Mouse (Mus musculus) intestine, embryonic 14.5 days (tissue): ENCODE data around the gene Slc44a2. TPM values are rescaled to one million over a fixed set of nuclear protein-coding genes. Genes with fewer than 3 reads are reported as not detected.

Source experiments
- ATAC-seq: fragments of 200-750 bp; cut with Nextera tagmentation; replicated peaks from 2 replicates; pipeline ENCODE4 v1.8.0; 2017; ENCODE audit warnings: low read depth, moderate number of reproducible peaks, moderate TSS enrichment, moderate library complexity; ENCODE audit not compliant: low FRiP score, low TSS enrichment
- DNase-seq: peaks from one replicate; pipeline ENCODE4 v3.0.0-alpha.2; 2018; ENCODE audit warnings: low spot score
- H3K27ac ChIP-seq: fragments of 300-500 bp; sonication (generic); 2 replicates; pipeline ENCODE4 v1.5.1; 2014; ENCODE audit warnings: low read depth, mild to moderate bottlenecking, control low read depth
- H3K27me3 ChIP-seq: fragments of 300-500 bp; sonication (generic); replicated peaks from 2 replicates; pipeline ENCODE4 v1.6.1; 2014; ENCODE audit warnings: low read length, control low read depth; ENCODE audit not compliant: control insufficient read depth, insufficient read depth
- H3K36me3 ChIP-seq: fragments of 300-500 bp; sonication (generic); 2 replicates; pipeline ENCODE4 v1.6.1; 2014; ENCODE audit warnings: low read length, control low read depth; ENCODE audit not compliant: control insufficient read depth, insufficient read depth
- H3K4me1 ChIP-seq: fragments of 300-500 bp; sonication (generic); replicated peaks from 2 replicates; pipeline ENCODE4 v1.6.1; 2014; ENCODE audit warnings: low read length, control low read depth, mixed read lengths; ENCODE audit not compliant: control insufficient read depth, insufficient read depth
- H3K4me2 ChIP-seq: fragments of 300-500 bp; sonication (generic); 2 replicates; pipeline ENCODE4 v1.6.1; 2014; ENCODE audit warnings: low read length
- H3K4me3 ChIP-seq: fragments of 300-500 bp; sonication (generic); 2 replicates; pipeline ENCODE4 v1.5.1; 2014; ENCODE audit warnings: low read depth, low read length, control low read depth, mixed read lengths
- H3K9ac ChIP-seq: fragments of 300-500 bp; sonication (generic); 2 replicates; pipeline ENCODE4 v1.6.1; 2014; ENCODE audit warnings: mild to moderate bottlenecking, low read length
- H3K9me3 ChIP-seq: fragments of 300-500 bp; sonication (generic); 2 replicates; pipeline ENCODE4 v1.6.1; 2016; ENCODE audit warnings: low read length, control low read depth; ENCODE audit not compliant: control insufficient read depth
- WGBS: fragments of 180-500 bp; shearing (Covaris S2); extraction: QIAGEN DNeasy Blood & Tissue Kit; methylation state at CpG from one replicate; pipeline ENCODE4 v1.1.7; 2014; 5-methylcytosine and 5-hydroxymethylcytosine counted together
- polyA plus RNA-seq: library from polyadenylated mRNA; unstranded; fragments of >200 nt; fragmentation: Nextera tagmentation; extraction: Ambion mirVana; gene quantifications from 2 replicates; pipeline ENCODE4 v1.2.1, GENCODE M21; 2014

Gene Slc44a2
- polyA plus RNA-seq, 1 experiment from 2014 or later, result 70.1 TPM

DNA sequence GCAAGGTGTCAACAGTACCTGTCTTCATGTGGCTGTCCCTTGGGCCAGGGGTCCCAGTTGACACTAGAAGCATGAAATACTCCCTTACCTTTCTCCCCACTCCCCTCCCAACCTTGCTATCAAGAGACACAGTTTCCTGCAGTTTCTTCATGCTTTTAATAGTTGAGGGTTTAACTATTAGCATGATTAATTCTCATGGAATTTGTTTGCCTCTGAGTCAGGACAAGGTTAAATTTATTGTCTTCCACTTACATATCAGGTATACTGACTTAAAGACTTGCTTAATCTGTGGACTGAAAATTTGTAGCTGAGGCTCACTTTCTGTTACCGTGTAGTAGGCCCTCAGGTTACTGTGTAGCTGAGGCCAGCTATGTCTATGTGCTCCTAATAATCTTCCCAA, 13.0 kb downstream of the Slc44a2 start:
- Histone ChIP-seq H3K4me2 (no peak overlapping the region), H3K36me3 (no peaks in the 10 kb centered on the region), H3K9ac (no peak overlapping the region), H3K27ac (no peak overlapping the region), H3K9me3 (no peaks in the 10 kb centered on the region), H3K27me3 (no peaks in the 10 kb centered on the region), H3K4me3 (no peak overlapping the region), H3K4me1 (no peaks in the 10 kb centered on the region)
- WGBS, result 82% methylated on average over 1 of the region's 1 CpGs
- no peak for ATAC-seq
- no peak for DNase-seq

DNA sequence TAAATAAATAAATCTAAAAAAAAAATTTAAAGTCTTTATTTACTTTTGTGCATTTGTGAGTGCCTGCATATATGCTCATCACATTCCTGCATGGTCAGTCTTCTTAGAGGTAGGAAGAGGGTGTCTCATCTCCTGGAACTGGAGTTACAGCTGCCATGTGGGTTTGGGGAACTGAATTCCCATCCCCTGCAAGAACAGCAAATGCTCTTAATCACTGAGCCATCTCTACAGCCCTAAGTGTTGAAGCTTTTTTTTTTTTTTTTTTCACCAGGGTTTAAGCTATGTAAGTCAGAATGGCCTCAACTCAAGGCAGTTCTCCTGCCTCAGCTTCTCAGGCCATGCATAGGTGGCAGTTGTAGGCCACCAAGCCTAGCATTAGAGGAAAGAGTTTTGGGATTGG, 14.2 kb downstream of the Slc44a2 start:
- Histone ChIP-seq H3K9me3 (no peaks in the 10 kb centered on the region), H3K4me2 (no peak overlapping the region), H3K4me3 (no peak overlapping the region), H3K27ac (no peak overlapping the region), H3K27me3 (no peaks in the 10 kb centered on the region), H3K9ac (no peak overlapping the region), H3K36me3 (no peaks in the 10 kb centered on the region), H3K4me1 (0 out of 2 replicates have a peak, but pooled peaks cover 3% of the 10 kb centered on the region)
- DNase-seq (no peak), ATAC-seq (no peak)

DNA sequence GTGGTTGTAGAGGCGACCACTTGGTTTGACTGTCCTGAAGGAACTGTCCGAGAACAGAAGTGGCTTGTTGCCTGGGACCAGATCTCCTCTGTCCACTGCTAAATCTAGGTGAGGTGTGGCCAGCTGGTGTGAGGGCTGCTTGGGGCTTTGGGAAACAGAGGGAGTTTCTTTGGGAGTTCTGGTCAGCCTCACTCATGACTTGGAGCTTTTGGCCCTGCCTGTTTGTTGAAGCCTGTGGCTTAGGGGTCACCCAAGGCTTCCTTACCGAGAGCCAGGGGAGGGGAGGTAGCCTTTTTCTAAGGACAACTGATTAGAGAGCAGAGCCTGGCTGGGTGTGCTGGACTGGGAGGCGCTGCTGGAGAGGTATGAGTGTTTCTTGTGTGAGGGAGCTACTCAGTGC, 14.9 kb downstream of the Slc44a2 start:
- 75% methylated on average over 4 of the region's 4 CpGs for WGBS
- no peaks in the 10 kb centered on the region for H3K9me3 ChIP-seq
- ATAC-seq, result no peak

DNA sequence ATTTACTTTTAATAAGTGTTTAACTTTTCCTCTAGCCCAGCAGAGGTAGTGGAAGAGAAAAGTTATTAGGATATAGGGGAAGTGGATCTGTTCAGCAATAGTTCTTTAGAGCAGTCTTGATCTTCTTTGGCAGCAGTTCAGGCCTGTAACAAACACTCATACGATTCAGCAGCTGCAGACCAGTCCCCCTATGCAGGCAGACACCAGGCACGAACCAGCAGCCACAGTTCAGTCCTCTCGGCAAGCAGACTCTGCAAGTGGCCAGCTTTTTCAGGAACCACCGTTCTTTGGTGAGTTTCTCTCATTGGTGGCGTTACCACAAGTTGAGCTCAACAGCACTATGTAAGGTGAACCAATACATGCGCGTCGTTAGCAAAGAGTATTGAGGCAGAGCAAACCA, 16.0 kb downstream of the Slc44a2 start:
- no peak for ATAC-seq
- Histone ChIP-seq H3K4me3 (no peak overlapping the region), H3K36me3 (peaks cover 9% of the 10 kb centered on the region), H3K9me3 (no peaks in the 10 kb centered on the region), H3K4me1 (0 out of 2 replicates have a peak, but pooled peaks cover 3% of the 10 kb centered on the region), H3K4me2 (no peak overlapping the region), H3K27ac (no peak overlapping the region), H3K9ac (no peak overlapping the region), H3K27me3 (no peaks in the 10 kb centered on the region)
- WGBS, result 90% methylated on average over 8 of the region's 8 CpGs
- DNase-seq, result no peak

More for the DNA sequence above, 14.9 kb downstream of the Slc44a2 start:
- no peak for DNase-seq
- Histone ChIP-seq H3K27me3 (no peaks in the 10 kb centered on the region), H3K36me3 (peaks cover 3% of the 10 kb centered on the region), H3K4me3 (no peak overlapping the region), H3K9ac (no peak overlapping the region), H3K4me1 (0 out of 2 replicates have a peak, but pooled peaks cover 3% of the 10 kb centered on the region), H3K27ac (no peak overlapping the region), H3K4me2 (no peak overlapping the region)

DNA sequence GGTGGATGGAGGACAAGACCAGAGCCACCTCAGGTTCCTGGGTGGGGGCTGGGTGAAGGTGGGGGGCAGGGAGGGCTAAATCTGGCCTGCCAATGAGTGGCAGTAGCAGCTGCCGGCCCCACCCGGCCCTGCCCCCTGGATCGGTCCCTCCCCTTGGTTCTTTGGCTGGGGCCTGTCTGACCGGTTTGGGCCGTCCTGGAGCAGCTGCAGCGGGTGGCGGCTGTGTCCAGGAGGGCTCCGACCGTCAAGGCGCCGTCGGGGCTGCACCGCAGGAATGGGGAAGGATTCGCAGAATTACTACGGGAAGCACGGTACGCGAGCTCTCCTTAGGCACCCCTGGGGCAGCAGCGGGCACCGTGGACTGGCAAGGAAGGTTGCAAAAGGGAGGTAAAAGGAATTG, 17.2 kb downstream of the Slc44a2 start:
- Histone ChIP-seq H3K4me1 (0 out of 2 replicates have a peak, but pooled peaks cover 3% of the 10 kb centered on the region), H3K9ac (peak overlapping the region; percentile 38), H3K9me3 (no peaks in the 10 kb centered on the region), H3K4me2 (peak overlapping the region; percentile 36), H3K27ac (no peak overlapping the region), H3K4me3 (peak overlapping the region; percentile 29), H3K27me3 (no peaks in the 10 kb centered on the region), H3K36me3 (peaks cover 21% of the 10 kb centered on the region)
- peak; percentile 83 for ATAC-seq
- WGBS, result 15% methylated on average over 20 of the region's 20 CpGs
- DNase-seq, result peak; percentile 77

DNA sequence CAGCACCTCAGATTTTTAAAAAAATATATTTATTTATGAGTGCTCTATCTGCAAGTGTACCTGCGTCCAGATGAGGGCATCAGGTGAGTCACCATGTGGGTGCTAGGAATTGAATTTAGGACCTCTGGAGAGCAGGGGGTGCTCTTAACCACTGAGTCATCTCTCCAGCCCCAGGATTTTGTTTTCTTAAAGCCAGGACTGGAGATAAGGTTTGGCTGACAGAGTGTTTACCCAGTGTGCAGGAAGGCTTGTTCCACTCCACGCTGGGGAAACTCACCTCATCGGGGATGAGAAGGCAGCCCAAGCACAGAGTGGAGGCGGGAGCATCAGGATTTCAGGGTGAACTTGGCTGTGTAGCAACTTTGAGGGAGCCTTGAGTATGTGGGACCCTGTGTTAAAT, 19.9 kb downstream of the Slc44a2 start:
- WGBS, result 58% methylated on average over 4 of the region's 4 CpGs
- DNase-seq (no peak), ATAC-seq (no peak)
- H3K4me2 ChIP-seq, result no peak overlapping the region
- H3K27ac ChIP-seq, result no peak overlapping the region
- no peak overlapping the region for H3K4me3 ChIP-seq
- 0 out of 2 replicates have a peak, but pooled peaks cover 3% of the 10 kb centered on the region for H3K4me1 ChIP-seq
- no peaks in the 10 kb centered on the region for H3K9me3 ChIP-seq
- H3K27me3 ChIP-seq, result no peaks in the 10 kb centered on the region
- H3K36me3 ChIP-seq, result peaks cover 46% of the 10 kb centered on the region
- H3K9ac ChIP-seq, result no peak overlapping the region

DNA sequence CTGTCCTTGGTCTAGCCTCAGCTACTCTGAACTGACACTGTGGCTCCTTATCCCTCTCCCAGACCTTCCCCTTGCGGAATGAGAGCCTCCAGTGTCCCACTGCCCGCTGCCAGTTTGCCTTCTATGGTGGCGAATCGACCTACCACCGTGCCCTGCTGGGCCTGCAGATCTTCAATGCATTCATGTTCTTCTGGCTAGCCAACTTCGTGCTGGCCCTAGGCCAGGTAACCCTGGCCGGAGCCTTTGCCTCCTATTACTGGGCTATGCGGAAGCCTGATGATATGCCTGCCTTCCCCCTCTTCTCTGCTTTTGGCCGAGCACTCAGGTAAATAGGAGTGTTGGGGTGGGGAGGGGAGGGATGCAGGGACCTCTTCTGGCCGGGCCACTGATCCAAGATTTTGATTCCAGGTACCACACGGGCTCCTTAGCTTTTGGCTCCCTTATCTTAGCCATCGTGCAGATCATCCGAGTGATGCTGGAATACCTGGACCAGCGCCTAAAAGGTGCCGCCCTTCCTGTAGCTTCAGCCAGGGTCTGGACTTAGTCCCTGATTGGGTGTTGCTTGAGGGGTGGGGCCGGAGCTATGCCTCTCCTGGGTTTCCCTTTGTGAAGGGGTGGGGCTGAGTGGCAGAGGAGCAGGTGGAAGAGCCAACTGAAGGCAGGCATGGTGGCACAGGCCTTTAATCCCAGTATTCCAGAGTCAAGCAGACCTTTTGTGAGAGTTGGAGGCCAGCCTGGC, 26.3 kb downstream of the Slc44a2 start:
- H3K36me3 ChIP-seq, result peaks cover 78% of the 10 kb centered on the region
- WGBS, result 71% methylated on average over 16 of the region's 16 CpGs
- ATAC-seq, result no peak

DNA sequence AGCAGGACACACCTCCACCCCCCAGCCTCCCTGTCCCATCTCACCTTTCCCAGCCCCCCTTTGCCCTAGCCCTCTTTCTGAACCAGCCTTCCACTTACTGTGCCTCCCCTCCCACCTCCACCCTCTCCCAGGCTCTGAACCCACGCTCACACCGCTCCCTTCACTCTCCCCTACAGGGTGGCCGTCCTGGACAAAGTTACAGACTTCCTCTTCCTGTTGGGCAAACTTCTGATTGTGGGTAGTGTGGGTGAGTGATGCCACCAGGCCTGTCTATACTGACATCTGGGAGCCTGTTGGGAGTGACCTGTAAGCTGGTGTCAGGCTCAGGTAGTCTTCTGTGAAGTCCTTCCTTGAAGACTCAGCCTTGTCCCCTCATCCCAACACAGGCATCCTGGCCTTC, 27.7 kb downstream of the Slc44a2 start:
- no peak for DNase-seq
- 95% methylated on average over 3 of the region's 3 CpGs for WGBS

More for the DNA sequence above, 26.3 kb downstream of the Slc44a2 start:
- no peak overlapping the region for H3K4me2 ChIP-seq
- H3K4me3 ChIP-seq, result no peak overlapping the region
- no peaks in the 10 kb centered on the region for H3K4me1 ChIP-seq
- DNase-seq, result no peak
- no peak overlapping the region for H3K9ac ChIP-seq
- H3K9me3 ChIP-seq, result no peaks in the 10 kb centered on the region
- no peak overlapping the region for H3K27ac ChIP-seq
- no peaks in the 10 kb centered on the region for H3K27me3 ChIP-seq

DNA sequence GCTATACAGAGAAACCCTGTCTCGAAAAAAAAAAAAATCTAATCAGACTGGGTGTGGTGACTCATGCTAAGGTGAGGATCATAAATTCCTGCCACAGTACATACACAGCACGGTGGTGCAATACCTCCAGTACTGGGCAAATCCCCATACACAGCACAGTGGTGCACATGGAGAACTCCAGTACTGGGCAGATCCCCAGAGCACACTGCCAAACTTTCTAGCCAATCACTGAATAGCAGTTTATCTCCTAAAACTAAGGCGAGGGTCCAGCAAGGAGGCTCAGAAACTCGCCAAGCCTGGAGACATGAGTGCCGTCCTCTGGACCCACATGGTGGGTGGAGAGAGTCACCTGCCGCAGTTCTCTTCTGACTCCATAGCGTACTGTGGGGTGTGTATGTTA, 30.7 kb downstream of the Slc44a2 start:
- Histone ChIP-seq H3K4me3 (no peak overlapping the region), H3K27me3 (no peaks in the 10 kb centered on the region), H3K4me1 (peaks cover 5% of the 10 kb centered on the region; the same call in 1 of the 2 replicates), H3K36me3 (peaks cover 63% of the 10 kb centered on the region), H3K9me3 (no peaks in the 10 kb centered on the region), H3K27ac (no peak overlapping the region), H3K4me2 (no peak overlapping the region), H3K9ac (no peak overlapping the region)
- ATAC-seq, result peak; percentile 90
- WGBS, result 79% methylated on average over 7 of the region's 7 CpGs
- no peak for DNase-seq

More for the DNA sequence above, 27.7 kb downstream of the Slc44a2 start:
- no peak for ATAC-seq
- H3K27ac ChIP-seq, result no peak overlapping the region
- no peak overlapping the region for H3K9ac ChIP-seq
- no peak overlapping the region for H3K4me3 ChIP-seq
- no peak overlapping the region for H3K4me2 ChIP-seq
- no peaks in the 10 kb centered on the region for H3K9me3 ChIP-seq
- H3K27me3 ChIP-seq, result no peaks in the 10 kb centered on the region
- H3K36me3 ChIP-seq, result peaks cover 68% of the 10 kb centered on the region
- peaks cover 5% of the 10 kb centered on the region; the same call in 1 of the 2 replicates for H3K4me1 ChIP-seq
